Mouse (Mus musculus) c-Kit-positive CD71-negative TER-119-negative erythroid progenitor cells, embryonic 14.5 days (primary cell): ENCODE results near the gene Srl.
"Not testable (repeated sequence)": the region's sequence is repeated elsewhere in the genome, so short reads cannot be mapped to it uniquely, and the experiment has no call there.

Experiments
- DNase-seq: peaks from one replicate; pipeline ENCODE4 v3.0.0-alpha.2; 2013; ENCODE audit warnings: low read depth

The Srl gene

DNA sequence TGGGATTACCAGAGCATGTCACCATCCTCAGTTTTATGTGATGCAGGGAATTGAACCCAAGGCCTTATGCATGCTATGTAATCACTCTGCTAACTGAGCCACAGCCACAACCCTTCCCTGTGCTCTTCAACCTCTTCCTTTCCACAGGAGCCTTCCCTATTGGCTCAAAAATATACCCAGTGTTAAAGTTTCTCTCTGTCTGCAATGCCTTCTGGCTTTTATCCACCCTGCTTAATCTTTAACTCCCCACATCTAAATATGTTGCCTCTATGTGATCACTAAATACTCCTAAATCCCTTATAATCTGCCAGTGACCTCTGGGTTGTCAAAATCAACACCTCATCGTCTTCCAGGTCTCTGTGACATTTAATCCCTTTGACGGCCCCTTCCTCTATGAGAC, 23.7 kb downstream of the Srl start:
- DNase-seq, result no peak

DNA sequence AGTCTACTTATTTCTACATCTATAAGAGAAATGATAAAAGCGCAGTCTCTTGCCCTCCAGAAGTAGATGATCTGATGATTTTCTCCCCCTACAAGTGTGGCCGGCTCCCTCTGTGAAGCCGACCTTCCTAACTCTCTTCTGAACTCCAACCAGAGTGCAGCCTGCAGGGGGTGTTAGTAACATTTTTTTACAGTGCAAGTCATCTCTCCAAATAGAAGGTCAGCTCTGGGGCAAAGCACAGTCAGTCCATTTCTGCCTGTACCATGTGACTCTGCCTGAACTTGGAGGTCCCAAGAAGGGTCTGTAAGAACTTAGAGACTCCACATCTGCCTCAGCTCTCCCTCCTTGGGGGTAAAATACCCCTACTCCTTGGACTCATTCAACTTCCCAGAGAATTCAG, 27.2 kb downstream of the Srl start:
- no peak for DNase-seq

DNA sequence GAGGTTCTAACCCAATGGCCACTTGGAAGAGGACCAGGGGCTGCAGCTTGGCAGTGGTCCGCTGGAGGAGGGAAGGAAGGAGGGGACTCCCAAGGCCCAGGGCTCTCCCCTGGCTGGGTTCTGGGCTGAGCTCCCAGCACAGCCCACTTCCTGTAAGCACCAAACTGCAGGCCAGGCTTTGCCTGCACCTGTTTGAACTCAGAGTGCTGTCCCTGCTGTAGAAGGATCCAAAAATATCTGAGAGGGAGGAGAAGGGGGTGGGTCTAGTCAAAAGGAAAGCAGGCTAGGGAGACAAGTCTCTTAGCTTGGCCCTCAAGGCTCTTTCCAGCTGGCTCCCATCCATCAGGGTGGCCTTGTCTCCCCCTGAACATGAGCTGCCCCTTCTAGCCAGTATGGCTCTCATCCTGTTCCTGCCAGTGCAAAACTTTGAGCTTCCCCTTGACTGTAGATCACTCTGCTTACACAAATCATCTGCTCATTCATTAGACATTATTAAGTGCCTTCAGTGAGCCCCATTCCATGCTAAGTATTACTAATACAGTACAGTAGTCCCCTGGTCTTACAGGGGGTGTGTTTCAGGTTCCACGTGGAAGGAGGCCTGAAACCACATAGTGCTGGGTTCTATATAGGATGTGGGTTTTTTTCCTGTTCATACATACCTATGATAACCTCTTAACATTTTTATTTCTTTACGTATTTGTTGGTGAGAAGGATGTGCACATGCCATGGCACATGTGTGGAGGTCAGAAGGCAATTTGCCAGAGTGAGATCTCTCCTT, 28.8 kb downstream of the Srl start:
- DNase-seq, result no peak

DNA sequence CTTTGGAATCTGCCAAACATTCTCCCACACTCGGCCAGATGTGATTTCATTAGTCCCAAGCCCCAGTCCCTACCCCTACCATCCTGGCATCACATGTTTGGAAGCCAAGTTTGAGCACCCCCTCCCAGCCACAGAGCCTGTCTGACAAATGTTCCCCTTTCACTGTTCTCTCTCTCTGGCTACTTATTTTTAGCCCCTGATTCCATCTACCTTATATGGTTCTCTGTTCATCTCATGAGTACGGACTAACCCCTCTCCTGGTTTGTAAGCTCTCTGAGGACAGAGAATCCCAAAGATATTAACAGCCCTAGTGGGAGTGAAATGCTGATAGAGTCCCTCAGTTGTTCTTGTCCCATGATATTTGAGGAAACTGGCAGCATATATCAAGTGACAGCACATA, 30.2 kb downstream of the Srl start:
- DNase-seq, result no peak

DNA sequence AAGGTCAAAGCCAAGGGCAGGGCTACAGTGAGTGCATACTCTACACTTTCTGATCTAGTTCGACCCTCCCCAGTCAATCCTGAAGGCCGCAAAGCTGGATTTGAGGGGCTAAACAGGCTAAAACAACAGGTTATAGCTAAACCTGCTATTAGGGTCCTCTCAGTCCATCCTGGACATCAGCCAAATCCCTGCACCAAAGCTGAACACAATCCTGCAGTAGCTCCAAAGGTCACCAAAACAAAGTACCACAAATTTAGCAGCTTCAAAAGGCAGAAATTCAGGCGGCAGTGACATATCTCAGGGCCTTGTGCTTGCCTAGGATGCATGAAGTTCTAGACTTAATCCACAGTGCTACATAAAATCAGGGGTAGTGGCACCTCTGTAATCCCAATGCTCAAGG, 35.4 kb downstream of the Srl start:
- no peak for DNase-seq

DNA sequence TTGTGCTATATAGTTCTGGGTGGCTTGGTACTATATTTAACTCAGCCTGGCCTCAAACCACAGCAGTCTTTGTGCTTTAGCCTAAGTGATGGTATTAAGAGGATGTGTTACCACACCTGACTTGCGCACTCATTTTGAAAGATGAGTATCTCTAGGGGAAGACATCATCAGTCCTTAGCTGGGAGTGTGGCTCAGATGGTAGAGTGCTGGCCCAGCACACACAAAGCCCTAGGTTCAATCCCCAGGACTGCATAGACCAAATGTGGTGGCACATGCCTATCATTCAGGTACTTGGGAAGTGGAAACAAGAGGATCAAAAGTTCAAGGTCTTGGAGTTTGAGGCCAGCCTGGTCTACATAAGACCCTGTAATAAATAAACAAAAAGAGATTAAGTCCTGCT, 38.1 kb downstream of the Srl start:
- no peak for DNase-seq

DNA sequence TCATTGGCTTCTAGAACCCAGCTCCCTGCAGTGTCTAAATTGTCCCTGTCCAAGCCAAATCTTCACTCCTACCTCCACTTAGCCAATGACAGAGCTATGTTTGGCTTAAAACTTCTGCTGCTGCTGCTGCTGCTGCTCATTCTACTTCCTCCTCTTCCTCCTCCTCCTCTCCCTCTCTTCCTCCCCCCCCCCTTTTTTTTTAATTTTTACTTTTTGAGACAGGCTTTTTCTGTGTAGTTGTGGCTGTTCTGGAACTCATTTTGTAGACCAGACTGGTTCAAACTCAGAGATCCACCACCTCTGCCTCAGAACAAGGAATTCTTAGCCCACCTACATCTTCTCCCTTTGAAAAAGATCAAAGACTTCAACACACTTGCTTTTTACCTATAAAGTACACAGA, 39.0 kb downstream of the Srl start:
- DNase-seq, result no peak

DNA sequence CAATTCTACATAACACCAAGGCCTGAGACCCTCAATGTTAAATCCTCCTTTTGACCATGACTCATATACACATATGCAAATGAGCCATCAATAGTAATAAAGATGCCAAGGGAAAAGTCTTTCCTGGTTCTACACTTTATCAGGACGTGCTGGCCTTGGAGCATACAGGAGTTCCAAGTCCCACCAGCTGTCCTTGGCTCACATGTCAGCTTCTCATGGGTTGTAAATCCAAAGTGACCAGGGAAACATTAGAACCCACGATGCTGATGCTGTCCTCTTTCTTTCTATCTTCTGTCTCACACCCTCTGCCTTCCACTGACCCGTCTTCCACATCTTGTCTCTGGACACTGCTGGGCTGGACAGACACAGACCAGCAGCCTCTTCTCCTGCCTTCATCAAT, 39.9 kb downstream of the Srl start:
- DNase-seq, result no peak

DNA sequence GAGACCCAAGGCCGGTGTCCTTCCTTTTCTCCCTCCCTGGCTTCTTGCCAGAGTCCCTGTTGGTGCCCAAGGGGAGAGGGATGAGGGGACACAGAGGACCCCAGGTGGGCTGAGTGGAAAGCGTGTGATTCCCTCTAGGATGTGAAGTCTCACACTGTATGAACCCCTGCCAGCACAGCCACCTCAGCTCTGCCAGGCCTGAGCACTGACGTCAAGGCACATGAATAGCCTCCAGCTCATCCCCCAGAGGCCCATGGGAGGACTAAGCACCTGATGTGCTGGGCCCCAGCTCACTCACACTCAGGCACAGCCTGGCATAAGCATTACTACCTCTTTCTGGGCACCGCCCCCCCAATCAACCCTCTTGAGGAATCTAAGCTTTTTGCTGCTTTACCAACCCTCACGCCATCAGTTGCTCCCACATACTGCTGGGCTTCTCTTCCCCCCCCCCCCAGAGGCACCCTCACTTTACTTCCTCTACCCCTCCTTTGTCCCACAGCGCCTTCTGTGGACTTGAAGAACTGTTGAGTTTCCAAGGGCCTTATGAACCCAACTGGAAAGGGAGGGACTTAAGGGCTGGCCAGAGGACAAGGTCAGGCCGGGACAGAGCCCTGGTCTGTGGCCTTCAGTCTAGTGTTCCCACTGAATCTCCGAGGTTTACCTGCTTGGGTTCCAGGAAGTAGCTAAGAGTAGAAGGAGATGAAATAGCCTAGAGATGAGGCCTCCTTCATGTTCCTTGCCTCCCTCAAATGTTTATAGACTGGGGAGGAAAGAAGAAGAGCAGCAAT, 40.8 kb downstream of the Srl start:
- no peak for DNase-seq

DNA sequence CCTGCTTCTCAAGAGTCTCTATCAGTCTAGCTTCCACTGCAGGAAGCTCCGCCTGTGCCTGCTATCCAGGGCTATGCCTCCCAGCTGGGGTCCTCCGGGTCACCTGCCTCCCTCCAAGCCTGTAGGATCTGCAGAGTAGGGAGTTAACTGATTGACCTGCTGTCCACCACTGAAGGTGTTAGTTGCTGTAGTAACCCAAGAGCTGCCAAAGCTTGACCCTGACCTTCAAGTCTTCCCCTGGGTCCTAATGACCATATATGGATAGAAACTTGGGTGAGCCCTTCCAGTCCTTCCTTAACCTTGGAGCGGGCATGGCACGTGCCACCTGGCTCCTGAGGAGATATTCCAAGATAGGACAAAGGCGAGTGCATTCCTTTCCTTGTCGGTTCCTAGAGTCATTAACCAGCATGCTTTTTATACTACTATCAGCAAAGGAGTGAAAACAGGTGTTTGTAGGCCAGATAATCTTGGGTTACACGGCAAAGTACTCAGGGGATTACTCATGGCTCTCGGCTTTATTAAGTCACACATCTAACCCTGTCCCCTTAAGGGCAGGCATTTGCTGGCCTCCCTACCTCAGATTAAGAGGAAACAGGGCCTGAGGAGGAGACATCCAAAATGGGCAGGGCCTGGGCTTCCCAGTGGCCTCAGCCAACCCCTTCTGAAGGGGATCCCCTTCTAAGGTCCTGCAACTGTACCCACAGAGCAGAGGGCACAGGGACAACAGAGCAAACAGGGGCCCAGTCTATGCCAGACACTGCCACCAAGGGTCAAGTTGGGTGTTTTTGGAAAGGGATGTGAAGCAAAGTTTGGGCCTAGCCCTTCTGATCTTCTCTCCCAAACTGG, 43.6 kb downstream of the Srl start:
- no peak for DNase-seq

DNA sequence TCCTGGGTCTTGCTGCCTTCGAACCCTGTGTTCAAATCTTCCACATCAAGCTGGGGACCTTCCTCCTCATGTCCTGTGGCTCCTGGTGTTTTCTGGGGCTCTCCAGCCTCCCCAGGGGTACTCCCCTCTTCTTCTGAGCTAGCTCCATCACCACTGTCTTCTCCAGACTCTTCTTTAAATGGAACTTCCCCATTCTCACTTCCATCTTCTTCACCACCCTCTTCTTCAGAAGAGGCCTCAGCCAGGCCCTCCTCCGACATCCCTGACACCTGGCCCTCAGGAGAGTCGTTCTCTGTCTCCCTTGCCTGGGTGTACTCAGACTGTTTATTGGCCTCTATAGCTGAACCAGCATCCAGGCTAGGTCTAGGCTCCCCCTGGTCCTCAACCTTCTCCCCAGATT, 45.1 kb downstream of the Srl start:
- DNase-seq, result no peak

DNA sequence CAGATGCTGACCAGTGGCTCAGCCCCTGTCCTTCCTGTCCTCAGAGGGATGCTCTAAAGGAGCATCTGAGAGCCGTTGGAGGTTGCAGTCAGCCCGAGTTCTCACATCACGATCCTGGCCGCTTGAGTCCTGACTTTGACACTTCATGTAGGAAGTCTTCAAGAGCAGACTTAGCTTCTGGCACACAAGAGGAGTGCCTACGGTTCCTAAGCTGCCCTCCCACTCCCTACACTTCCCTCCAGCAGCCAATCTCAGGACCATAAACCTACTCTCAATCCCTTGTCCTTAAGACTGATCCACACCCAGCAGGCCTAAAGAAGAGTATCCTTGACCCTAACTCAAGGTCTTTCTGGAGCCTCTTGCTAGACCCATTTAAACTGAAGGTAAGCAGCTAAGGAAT, 45.8 kb downstream of the Srl start:
- no peak for DNase-seq

DNA sequence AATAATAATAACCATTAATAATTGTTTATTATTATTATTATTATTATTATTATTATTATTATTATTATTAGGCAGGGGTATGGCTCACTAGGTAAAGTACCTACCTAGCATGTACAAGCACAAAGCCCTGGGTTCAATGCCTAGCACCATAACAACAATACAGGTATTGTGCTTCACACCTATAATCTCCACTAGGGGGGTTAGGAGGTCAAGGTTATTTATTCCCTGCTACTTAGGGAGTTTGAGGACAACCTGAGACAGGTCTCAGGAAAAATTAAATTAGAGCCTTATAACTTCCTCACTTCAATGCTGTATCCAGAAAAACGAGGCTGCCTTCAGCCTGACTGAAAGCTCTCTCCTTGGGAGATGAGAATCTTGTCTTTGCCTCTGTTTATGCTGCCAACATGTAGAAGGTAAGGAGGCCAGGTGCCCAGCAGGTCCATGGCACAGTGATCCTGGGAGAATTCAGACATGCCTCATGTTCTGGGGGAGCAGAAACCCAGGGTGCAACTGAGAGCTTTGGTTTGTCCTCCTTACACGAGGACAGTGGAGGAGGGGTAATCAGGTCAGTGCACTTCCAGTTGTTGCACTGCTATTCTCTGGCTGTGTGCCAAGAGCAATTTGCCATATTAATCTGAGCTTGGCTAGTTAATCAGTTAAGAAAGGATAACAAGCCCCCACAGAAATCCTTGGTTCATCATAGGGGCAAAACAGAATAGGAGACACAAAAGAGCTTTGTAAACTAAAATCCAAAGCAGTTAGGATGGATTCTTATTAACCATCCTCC, 48.6 kb downstream of the Srl start:
- no peak for DNase-seq

DNA sequence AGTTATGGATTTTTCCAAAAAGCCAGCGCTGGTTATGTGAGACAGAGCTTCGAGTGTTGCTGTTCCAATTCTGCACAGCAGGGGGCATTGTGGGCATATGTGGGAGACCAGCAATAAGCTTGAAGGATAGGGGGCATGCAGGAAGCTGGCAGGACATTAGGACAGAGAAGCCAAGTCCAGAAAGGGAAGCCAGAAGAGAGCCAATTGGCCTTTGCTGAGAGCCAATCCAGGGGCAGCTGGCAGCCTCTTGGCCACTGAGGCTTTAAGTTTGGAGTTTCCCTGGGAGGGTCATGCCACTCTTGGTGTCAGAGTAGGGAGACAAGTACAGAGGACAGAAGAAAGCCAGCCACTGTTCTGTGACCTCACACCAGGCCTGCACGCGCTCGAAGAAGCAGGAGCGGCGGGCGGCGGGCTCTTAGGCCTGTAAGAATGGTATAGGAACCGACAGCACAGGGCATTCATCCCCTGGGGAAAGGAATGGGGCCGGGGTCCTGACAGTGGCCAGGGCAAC, 52.4 kb downstream of the Srl start:
- DNase-seq, result peak; percentile 85

DNA sequence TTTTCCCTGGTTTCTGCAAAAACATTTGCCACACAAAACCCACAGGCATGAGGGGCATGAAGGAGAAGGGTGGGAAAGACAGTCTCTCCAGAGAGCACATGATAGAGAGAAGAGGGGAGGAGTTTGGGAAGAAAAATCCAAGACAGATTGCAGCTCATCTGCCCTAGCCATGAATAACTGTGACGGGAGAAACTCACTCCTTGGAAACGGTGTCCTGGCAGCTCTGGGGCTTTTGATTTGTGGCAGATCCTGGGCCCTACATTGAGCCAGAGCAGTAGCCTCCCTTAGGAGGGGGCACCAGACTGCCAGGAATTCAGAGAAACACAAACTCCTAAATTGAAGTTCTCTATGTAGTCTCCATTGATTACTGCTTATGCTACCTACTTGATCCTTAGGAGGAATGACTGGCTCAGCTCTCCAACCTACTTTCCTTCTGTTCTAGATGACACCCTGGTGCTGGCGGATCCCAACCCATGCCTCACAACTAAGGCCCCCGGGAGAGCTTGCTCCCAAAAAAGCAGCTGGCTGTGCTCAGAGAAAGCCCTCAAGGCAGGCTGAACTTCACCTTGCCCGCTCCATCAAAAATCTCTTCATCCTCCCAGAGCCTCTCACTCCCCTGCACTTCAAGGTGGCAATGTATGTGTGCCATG, 60.9 kb downstream of the Srl start:
- DNase-seq, result no peak

DNA sequence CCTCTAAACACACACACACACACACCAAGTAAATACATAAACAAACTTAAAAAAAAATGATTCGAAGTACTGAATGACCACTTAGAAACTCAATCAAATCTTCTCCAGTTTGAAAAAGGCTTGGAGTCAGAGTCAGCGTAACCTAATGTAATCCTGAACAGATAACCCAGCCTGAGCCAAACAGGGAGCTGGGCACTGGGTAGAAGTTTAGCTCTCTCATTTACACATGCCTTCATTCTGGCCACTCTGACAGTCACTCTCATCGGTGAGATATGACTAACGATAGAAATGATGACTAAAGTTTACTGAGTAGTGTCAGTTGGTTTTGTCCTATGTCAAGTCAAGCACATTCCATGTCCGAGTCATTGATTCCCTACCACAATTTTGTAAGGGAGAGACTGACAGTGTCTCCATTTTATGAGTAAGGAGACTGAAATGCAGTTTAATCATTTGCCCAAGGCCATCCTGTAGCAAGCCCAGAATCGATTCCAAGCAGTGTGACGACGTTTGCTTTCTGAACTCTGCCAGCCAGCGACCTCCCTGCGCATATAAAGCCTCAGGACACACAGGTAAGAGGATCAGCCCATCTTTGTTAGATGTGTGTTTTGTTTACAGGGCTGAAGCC, 63.9 kb downstream of the Srl start:
- no peak for DNase-seq

DNA sequence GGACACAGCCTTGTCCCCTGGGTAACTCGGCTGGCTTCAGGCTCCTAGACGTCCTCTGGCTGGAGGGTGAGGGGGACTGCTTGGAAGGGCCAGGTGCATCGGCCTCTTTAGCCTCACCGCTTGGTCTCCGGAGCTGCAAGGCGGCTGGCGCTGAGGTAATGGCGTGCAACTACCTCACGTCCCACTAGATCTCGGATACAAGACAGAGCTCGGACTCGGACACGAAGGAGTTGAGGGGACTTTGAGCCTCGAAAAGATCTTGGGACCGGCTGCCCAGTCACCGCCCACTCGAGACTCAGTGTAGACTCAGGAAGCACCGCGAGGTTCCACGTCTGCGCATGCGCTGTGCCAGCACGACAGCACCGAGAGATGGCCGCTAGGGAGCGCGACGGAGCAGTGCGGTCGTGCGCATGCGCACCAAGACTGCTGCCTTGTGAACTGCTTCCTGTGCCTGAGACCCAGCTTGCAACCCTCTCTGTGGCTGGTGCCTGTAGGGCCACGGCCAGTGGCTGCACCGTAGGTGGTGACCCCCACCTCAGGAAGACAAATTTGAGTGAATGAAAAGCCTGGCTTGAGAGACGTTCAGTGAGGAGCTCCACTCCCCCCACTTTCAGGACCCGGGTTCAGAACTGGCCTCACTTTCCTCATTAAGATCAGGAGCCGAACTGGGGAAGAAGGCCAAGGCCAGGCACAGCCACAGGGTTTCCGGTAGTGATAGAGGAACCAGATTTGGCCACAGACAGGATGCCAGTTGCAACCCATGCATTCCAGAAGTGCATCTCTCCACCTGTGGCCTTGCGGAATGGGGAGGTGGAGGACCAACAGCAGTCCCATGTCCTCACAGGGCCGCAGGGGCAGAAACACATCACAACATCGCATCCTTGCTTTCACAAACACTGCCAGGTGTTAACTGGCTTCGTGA, 66.5 kb downstream of the Srl start:
- peak; percentile 89 for DNase-seq

DNA sequence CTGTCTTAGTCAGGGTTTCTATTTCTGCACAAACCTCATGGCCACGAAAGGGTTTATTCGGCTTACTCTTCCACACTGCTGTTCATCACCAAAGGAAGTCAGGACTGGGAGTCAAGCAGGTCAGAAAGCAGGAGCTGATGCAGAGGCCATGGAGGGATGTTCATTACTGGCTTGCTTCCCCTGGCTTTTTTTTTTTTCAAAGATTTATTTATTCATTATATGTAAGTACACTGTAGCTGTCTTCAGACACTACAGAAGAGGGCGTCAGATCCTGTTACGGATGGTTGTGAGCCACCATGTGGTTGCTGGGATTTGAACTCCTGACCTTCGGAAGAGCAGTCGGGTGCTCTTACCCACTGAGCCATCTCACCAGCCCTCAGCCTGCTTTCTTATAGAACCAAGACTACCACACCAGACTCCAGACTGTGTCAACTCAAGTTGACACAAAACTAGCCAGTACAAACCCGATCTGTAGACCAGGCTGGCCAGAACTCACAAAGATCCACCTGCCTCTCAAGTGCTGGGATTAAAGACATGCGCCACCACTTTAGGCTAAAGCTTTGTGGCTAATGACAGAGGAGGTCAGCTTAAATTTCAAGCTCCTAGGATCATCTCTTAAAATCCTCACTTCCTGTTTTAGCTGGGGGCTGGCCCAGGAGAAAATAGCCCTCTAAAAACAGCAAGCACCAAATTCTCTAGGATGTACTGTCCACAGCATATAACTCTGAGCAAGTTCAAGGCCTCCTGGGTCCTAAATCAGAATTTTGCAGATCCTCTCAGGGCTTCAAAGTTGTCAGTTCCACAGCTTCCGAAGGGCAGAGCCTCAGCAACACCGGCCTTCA, 67.4 kb downstream of the Srl start:
- DNase-seq, result not testable (repeated sequence)

DNA sequence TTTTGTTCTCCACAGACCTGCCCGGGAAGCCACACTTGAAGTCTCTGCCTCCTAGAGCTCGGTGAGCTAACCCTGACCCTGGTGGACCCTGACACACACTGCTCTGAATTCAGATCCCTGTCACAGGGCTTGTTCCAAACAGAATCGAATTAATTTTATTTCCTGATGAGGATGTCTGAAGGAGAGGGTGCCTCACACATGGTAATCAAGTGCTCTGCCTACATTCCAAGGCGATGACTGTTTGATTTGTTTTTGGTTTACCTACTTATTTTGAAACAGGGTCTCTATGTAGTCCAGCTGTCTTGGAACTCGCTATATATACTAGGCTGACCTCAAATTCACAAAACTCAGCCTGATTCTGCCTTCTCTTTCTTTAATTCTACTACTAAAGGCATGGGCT, 68.4 kb downstream of the Srl start:
- no peak for DNase-seq
